In genomic region chr1:128854649-128855048, GRCm38 (mm10) we compare ENCODE assay signal across 26 mouse cellular contexts.
DNase-seq lines count a peak whose midpoint lies in the region; ATAC-seq lines count a peak whose summit lies in the region.
"Had no signal": no experiment of that assay in that cellular context is flagged by ENCODE, and none has a peak within 500 bp of the region (broad histone marks: within the 10 kb centered on the region; RNA-seq: fewer than 3 reads in every experiment).

No protein-coding gene starts in this region.

- WGBS in midbrain, embryonic 10.5 days, result 54% methylated on average over 9 of the region's 9 CpGs
- WGBS in midbrain, embryonic 14.5 days, result 48% methylated on average over 9 of the region's 9 CpGs

- H3K4me1 ChIP-seq in midbrain, embryonic 10.5 days, result peaks cover 17% of the 10 kb centered on the region
- H3K4me1 ChIP-seq in midbrain, embryonic 14.5 days (ENCODE audit: control insufficient read depth, insufficient read depth, low read length), result peaks cover 6% of the 10 kb centered on the region; the same call in 1 of the 2 replicates
- H3K4me1 ChIP-seq: heart, embryonic 13.5 days had no signal

- no peak overlapping the region; the same call in 1 of the 2 replicates for H3K27ac ChIP-seq in midbrain, embryonic 10.5 days (replicated peaks)
- H3K27ac ChIP-seq in midbrain, embryonic 14.5 days (replicated peaks; ENCODE audit: low read depth, low read length), result no peak overlapping the region
- H3K27ac ChIP-seq: forebrain, embryonic 10.5 days; forebrain, embryonic 13.5 days; gastrocnemius, adult 2 months; heart, embryonic 13.5 days; hindbrain, embryonic 14.5 days; hindbrain, postnatal 0 days had no signal

- no peak overlapping the region for H3K4me3 ChIP-seq in midbrain, embryonic 10.5 days
- H3K4me3 ChIP-seq in midbrain, embryonic 14.5 days (replicated peaks; ENCODE audit: low read depth, low read length), result no peak overlapping the region
- H3K4me3 ChIP-seq: forebrain, embryonic 10.5 days; forebrain, embryonic 13.5 days; gastrocnemius, adult 2 months; heart, embryonic 13.5 days had no signal

- no peaks in the 10 kb centered on the region for H3K9me3 ChIP-seq in midbrain, embryonic 10.5 days (replicated peaks)
- H3K9me3 ChIP-seq in midbrain, embryonic 14.5 days (ENCODE audit: control insufficient read depth, low read length), result no peaks in the 10 kb centered on the region
- H3K9me3 ChIP-seq: forebrain, embryonic 10.5 days; forebrain, embryonic 13.5 days; heart, embryonic 13.5 days had no signal

- no peak overlapping the region for H3K9ac ChIP-seq in midbrain, embryonic 14.5 days (replicated peaks; ENCODE audit: low read length)
- H3K9ac ChIP-seq: forebrain, embryonic 13.5 days; forebrain, postnatal 0 days; heart, embryonic 13.5 days; hindbrain, embryonic 14.5 days had no signal

- H3K27me3 ChIP-seq in midbrain, embryonic 10.5 days (ENCODE audit: low read depth, poor library complexity, severe bottlenecking), result peaks cover 16% of the 10 kb centered on the region; the same call in 1 of the 2 replicates
- no peaks in the 10 kb centered on the region for H3K27me3 ChIP-seq in midbrain, embryonic 14.5 days (ENCODE audit: control insufficient read depth, insufficient read depth, low read length)
- H3K27me3 ChIP-seq: forebrain, embryonic 13.5 days; heart, embryonic 13.5 days had no signal

- no peak for ATAC-seq in midbrain, embryonic 14.5 days (ENCODE audit: low FRiP score, low TSS enrichment)
- ATAC-seq: activated CD4-positive, CD25-positive, alpha-beta regulatory T cell, adult 4 months; forebrain, embryonic 13.5 days; forebrain, postnatal 0 days; hindbrain, postnatal 0 days; inflammation-experienced regulatory T-cells, adult 6 months; intestine, embryonic 16.5 days had no signal

- peak; percentile 17 for DNase-seq in embryo, embryonic 10 days (ENCODE audit: low spot score)
- no peak for DNase-seq in embryo, embryonic 10.5 days (ENCODE audit: low spot score)
- peak; percentile 38 for DNase-seq in midbrain, embryonic 10.5 days (ENCODE audit: low spot score)
- no peak for DNase-seq in midbrain, embryonic 14.5 days
- DNase-seq in ZHBTc4 (ENCODE audit: low read depth, low spot score), result peak; percentile 12
- no peak for DNase-seq in urinary bladder, postnatal 14 days (ENCODE audit: low spot score)
- no peak for DNase-seq in cerebellum, adult 8-10 months
- DNase-seq: adrenal gland, adult 8-10 months; adrenal gland, postnatal 25 days; cerebellum, adult 11-12 months; cerebellum, adult 9-10 months; cerebellum, postnatal 14 days; forebrain, postnatal 0 days; gastrocnemius, adult 2 months; gastrocnemius, postnatal 14 days; heart, adult 18-20 months; heart, postnatal 14 days; heart, postnatal 4 days had no signal

- no peak overlapping the region for H3K4me2 ChIP-seq in midbrain, embryonic 14.5 days (ENCODE audit: low read length)
- H3K4me2 ChIP-seq: forebrain, embryonic 13.5 days; heart, embryonic 13.5 days; hindbrain, embryonic 14.5 days had no signal

- H3K36me3 ChIP-seq in midbrain, embryonic 10.5 days, result no peaks in the 10 kb centered on the region
- no peaks in the 10 kb centered on the region for H3K36me3 ChIP-seq in midbrain, embryonic 14.5 days (ENCODE audit: control insufficient read depth, insufficient read depth, low read length)
- H3K36me3 ChIP-seq: forebrain, embryonic 10.5 days; heart, embryonic 13.5 days had no signal

Comparison
In these comparisons a context has a peak if more than half of its experiments do, and no peak if none do; other contexts are left out.
1. DNase-seq: peak in embryo, embryonic 10 days (single experiment), midbrain, embryonic 10.5 days (single experiment) and ZHBTc4 (single experiment); none in embryo, embryonic 10.5 days (single experiment), midbrain, embryonic 14.5 days (single experiment), urinary bladder, postnatal 14 days (single experiment) and cerebellum, adult 8-10 months (single experiment).